Mouse (Mus musculus) heart, adult 2 months (tissue): Measurements from ENCODE around the gene Aptx. TPM values are rescaled to one million over a fixed set of nuclear protein-coding genes. Genes with fewer than 3 reads are reported as not detected.
A peak's percentile ranks its signal among the peaks of the same experiment; 100 is the strongest.

Source experiments
- DNase-seq, 2 experiments: peaks; one replicate each; pipeline ENCODE4 v3.0.0; 2021
- H3K27ac ChIP-seq: fragments of 200-600 bp; 2 replicates; pipeline ENCODE4 v1.8.1; 2022
- H3K27me3 ChIP-seq: fragments of 200-500 bp; 2 replicates; pipeline ENCODE4 v1.6.1; 2012; ENCODE audit warnings: mild to moderate bottlenecking, low read length, inconsistent platforms, mixed read lengths; ENCODE audit not compliant: control insufficient read depth, insufficient read depth
- H3K36me3 ChIP-seq: fragments of 200-500 bp; 2 replicates; pipeline ENCODE4 v1.6.1; 2012; ENCODE audit warnings: low read length, inconsistent platforms; ENCODE audit not compliant: control insufficient read depth, insufficient read depth
- H3K4me1 ChIP-seq: fragments of 200-500 bp; 2 replicates; pipeline ENCODE4 v1.6.1; 2011; ENCODE audit warnings: low read length; ENCODE audit not compliant: control insufficient read depth, insufficient read depth
- H3K4me3 ChIP-seq: fragments of 200-600 bp; 2 replicates; pipeline ENCODE4 v1.8.1; 2022
- H3K79me2 ChIP-seq: fragments of 200-500 bp; replicated peaks from 2 replicates; pipeline ENCODE4 v1.6.1; 2012; ENCODE audit warnings: mild to moderate bottlenecking, inconsistent platforms, low read length, moderate library complexity, mixed read lengths; ENCODE audit not compliant: control insufficient read depth, insufficient read depth
- H3K9ac ChIP-seq: fragments of 200-500 bp; 2 replicates; pipeline ENCODE4 v1.6.1; 2012; ENCODE audit warnings: low read depth, mild to moderate bottlenecking, control low read depth, inconsistent platforms, low read length, mixed read lengths
- CTCF ChIP-seq: fragments of 200-600 bp; IDR thresholded peaks from 2 replicates; pipeline ENCODE4 v1.8.1; 2022; ENCODE audit warnings: antibody characterized with exemption, mild to moderate bottlenecking, moderate library complexity
- EP300 ChIP-seq: fragments of 200-500 bp; IDR thresholded peaks from 2 replicates; pipeline ENCODE4 v1.6.1; 2011; ENCODE audit warnings: low read depth, low read length, control low read depth; ENCODE audit not compliant: insufficient read depth
- POLR2A ChIP-seq: fragments of 200-500 bp; IDR thresholded peaks from 2 replicates; pipeline ENCODE4 v1.6.1; 2011; ENCODE audit warnings: mild to moderate bottlenecking, low read depth, low read length, control low read depth; ENCODE audit not compliant: insufficient read depth
- WGBS: fragments of 180-500 bp; shearing (Covaris S2); methylation state at CpG from one replicate; pipeline ENCODE4 v1.1.7; 2018; 5-methylcytosine and 5-hydroxymethylcytosine counted together
- intact Hi-C: fragments of 180-260 bp; cut with DNase I; formaldehyde crosslinking; loops from one replicate; pipeline ENCODE4 v1.15.1; 2025
- microRNA-seq, 2 experiments: library from miRNA; unstranded; fragments of <30 nt; microRNA quantifications; one replicate each; pipeline ENCODE4 v1.2.0; 2021
- polyA plus RNA-seq: library from polyadenylated mRNA; depleted of rRNA; stranded (reverse); fragments of >200 nt; gene quantifications from 2 replicates; pipeline ENCODE4 v1.2.3, GENCODE M21; 2012; rRNA removed
- total RNA-seq, 2 experiments: library from RNA; stranded (reverse); gene quantifications; 2 replicates each; pipeline ENCODE4 v1.2.3; 2021

Gene Aptx
- total and polyA plus RNA-seq, 3 experiments: 7.6 to 16.8 (median 14.4) TPM

DNA sequence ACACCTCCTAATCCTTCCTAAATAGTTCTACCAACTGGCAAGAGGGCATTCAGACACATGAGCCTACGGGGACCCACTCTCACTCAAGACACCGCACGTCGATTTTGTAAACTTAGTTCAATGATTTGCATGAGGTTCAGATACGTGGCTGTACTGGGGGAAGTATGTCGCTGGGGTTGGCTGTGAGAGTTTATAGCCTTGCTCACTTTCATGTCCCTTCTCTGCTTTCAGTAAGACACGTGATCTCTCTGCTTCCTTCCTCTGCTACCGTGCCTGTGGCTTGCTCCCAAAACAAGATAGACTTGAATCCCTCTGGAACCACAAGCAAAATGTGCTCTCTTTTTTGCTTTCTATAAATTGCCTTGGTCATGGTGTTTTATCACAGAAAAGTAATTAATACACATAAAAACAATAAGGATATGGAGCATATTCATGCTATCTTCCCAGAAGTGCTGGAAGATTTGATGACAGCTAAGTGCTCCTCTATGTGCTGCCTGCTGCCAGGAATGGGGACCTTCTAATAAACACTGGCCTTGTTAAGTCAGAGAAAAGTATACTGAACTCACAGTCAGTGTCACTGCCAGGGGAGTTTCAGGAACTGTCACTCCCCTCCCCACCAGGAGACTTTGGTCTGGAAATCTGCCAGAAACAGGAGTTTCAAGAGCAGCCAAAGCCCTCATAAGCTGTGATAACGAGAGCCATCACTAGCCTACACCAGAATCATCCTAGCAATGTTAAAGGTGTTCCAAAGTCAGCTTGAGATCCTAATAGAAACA lies 36.6 kb downstream of the Aptx start:
- no peak for DNase-seq
- H3K36me3 ChIP-seq: no peaks in the 10 kb centered on the region
- no peaks in the 10 kb centered on the region for H3K27me3 ChIP-seq
- no peaks in the 10 kb centered on the region for H3K4me1 ChIP-seq
- H3K9ac ChIP-seq: no peak overlapping the region
- intact Hi-C loops: no loop called here
- no peak for TF ChIP-seq CTCF
- no peak overlapping the region for H3K4me3 ChIP-seq
- H3K79me2 ChIP-seq: no peaks in the 10 kb centered on the region
- H3K27ac ChIP-seq: no peak overlapping the region
- 56% methylated on average over 9 of the region's 9 CpGs for WGBS

- Histone ChIP-seq H3K79me2 (no peaks in the 10 kb centered on the region), H3K27ac (no peak overlapping the region), H3K9ac (no peak overlapping the region), H3K4me3 (no peak overlapping the region), H3K27me3 (no peaks in the 10 kb centered on the region), H3K4me1 (no peaks in the 10 kb centered on the region), H3K36me3 (no peaks in the 10 kb centered on the region)
- 90% methylated on average over 2 of the region's 2 CpGs for WGBS
- intact Hi-C loops: no loop called here
- no peak for DNase-seq
- TF ChIP-seq EP300 (no peak), CTCF (no peak), POLR2A (no peak)
Observed at GRCm38 (mm10) chr4:40651055-40651454, 51.9 kb downstream of the Aptx start.

DNA sequence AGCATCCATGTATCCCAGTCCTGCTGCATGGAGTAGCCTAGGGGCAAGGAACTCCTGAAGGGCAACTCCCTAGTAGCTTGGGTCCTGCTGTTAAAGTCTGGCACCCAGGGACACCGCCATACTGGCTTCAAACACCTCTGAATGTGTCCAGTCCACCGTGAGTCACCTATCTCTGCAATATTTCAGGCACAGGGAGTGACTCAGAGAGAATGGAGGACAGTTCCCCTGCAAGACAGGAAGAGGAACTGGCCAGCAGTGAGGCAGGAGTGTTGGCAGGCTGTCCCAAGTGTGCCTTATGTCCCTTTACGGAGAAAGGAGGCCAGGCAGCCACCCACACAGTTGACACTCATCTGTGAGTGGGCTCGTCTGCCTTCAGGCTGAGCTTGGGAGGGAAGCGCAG lies 53.9 kb downstream of the Aptx start:
- intact Hi-C loops: no loop called here
- WGBS: 50% methylated on average over 5 of the region's 5 CpGs
- TF ChIP-seq CTCF: no peak
- TF ChIP-seq EP300: no peak
- TF ChIP-seq POLR2A: no peak
- Histone ChIP-seq H3K27me3 (no peaks in the 10 kb centered on the region), H3K4me3 (no peak overlapping the region), H3K36me3 (no peaks in the 10 kb centered on the region), H3K9ac (no peak overlapping the region), H3K4me1 (no peaks in the 10 kb centered on the region), H3K27ac (no peak overlapping the region), H3K79me2 (no peaks in the 10 kb centered on the region)
- no peak for DNase-seq

- H3K36me3 ChIP-seq: no peaks in the 10 kb centered on the region
- H3K79me2 ChIP-seq: no peaks in the 10 kb centered on the region
- intact Hi-C loops: no loop called here
- no peaks in the 10 kb centered on the region for H3K27me3 ChIP-seq
- no peak overlapping the region for H3K9ac ChIP-seq
- no peak for TF ChIP-seq EP300
- no peak for TF ChIP-seq CTCF
- TF ChIP-seq POLR2A: no peak
- DNase-seq: peak in 1 of 2 experiments; percentile 10
- H3K4me1 ChIP-seq: no peaks in the 10 kb centered on the region
- WGBS: 22% methylated on average over 5 of the region's 5 CpGs
- no peak overlapping the region for H3K27ac ChIP-seq
- no peak overlapping the region for H3K4me3 ChIP-seq
Observed at GRCm38 (mm10) chr4:40643567-40643966, 59.4 kb downstream of the Aptx start.

- Histone ChIP-seq H3K36me3 (no peaks in the 10 kb centered on the region), H3K27me3 (no peaks in the 10 kb centered on the region), H3K4me3 (no peak overlapping the region), H3K79me2 (no peaks in the 10 kb centered on the region), H3K4me1 (no peaks in the 10 kb centered on the region), H3K9ac (no peak overlapping the region), H3K27ac (no peak overlapping the region)
- TF ChIP-seq POLR2A: no peak
- DNase-seq: no peak
- intact Hi-C loops: no loop called here
- 86% methylated on average over 4 of the region's 4 CpGs for WGBS
Observed at GRCm38 (mm10) chr4:40640991-40641390, 62.0 kb downstream of the Aptx start.

Small RNAs within 50 kb of the gene (microRNA-seq; reads per million reads assigned to microRNA genes)
- gene Mir207: 0 to 0.56 reads per million in 2 experiments

Other genes starting within 250 kb of the Aptx start
- under 1 TPM in 1 of 2 experiments, not detected in 1; 0.14 TPM for gene Tmem215, start 231.0 kb downstream of the Aptx start, total RNA-seq
- gene Tmem215, start 231.0 kb downstream of the Aptx start, polyA plus RNA-seq: 0.12 and 0.38 TPM in 2 replicates
- gene Dnaja1, start 19.0 kb upstream of the Aptx start, total RNA-seq: 100 to 1,000 TPM in 1 of 2 experiments, 10 to 100 TPM in 1; 60.2 to 114 TPM
- 5.9 and 11.5 TPM in 2 replicates for gene Dnaja1, start 19.0 kb upstream of the Aptx start, polyA plus RNA-seq
- 10 to 100 TPM; 27.0 to 31.7 TPM for gene Smu1, start 54.7 kb upstream of the Aptx start, total RNA-seq
- gene Smu1, start 54.7 kb upstream of the Aptx start, polyA plus RNA-seq: 13.8 and 28.8 TPM in 2 replicates
- 10 to 100 TPM; 68.7 to 69.7 TPM for gene B4galt1, start 150.8 kb upstream of the Aptx start, total RNA-seq
- gene B4galt1, start 150.8 kb upstream of the Aptx start, polyA plus RNA-seq: 42.6 and 57.4 TPM in 2 replicates
- under 1 TPM in 1 of 2 experiments, not detected in 1; 0.68 TPM for gene Spink4, start 216.9 kb upstream of the Aptx start, total RNA-seq
- 1.7 and 3.6 TPM in 2 replicates for gene Spink4, start 216.9 kb upstream of the Aptx start, polyA plus RNA-seq
- 100 to 1,000 TPM; 263 to 301 TPM for gene Bag1, start 245.1 kb upstream of the Aptx start, total RNA-seq
- gene Bag1, start 245.1 kb upstream of the Aptx start, polyA plus RNA-seq: 88.7 and 97.0 TPM in 2 replicates
- 10 to 100 TPM; 32.7 to 36.6 TPM for gene Chmp5, start 245.2 kb upstream of the Aptx start, total RNA-seq
- gene Chmp5, start 245.2 kb upstream of the Aptx start, polyA plus RNA-seq: 12.7 and 21.5 TPM in 2 replicates